Mouse (Mus musculus): ENCODE results near the gene Nradd. TPM values are rescaled to one million over a fixed set of nuclear protein-coding genes. Genes with fewer than 3 reads are reported as not detected.

The Nradd gene
- polyA plus RNA-seq, 1 experiment from 2014 or later = 25.8 TPM

Small RNA genes within 50 kb of the gene (microRNA-seq; reads per million reads assigned to microRNA genes)
- gene Mir8107 = not detected

Other genes starting within 250 kb of the Nradd start
- 19.2 and 24.5 TPM in 2 replicates for gene Ptpn23, start 216.2 kb downstream of the Nradd start, polyA plus RNA-seq (2015; fragmentation: Nextera tagmentation; extraction: Ambion mirVana)
- gene Ngp, start 204.7 kb downstream of the Nradd start, polyA plus RNA-seq (2015; fragmentation: Nextera tagmentation; extraction: Ambion mirVana) = 1.3 and 1.9 TPM in 2 replicates
- gene Klhl18, start 147.8 kb downstream of the Nradd start, polyA plus RNA-seq (2015; fragmentation: Nextera tagmentation; extraction: Ambion mirVana) = 27.4 and 30.7 TPM in 2 replicates
- gene Kif9, start 147.5 kb downstream of the Nradd start, polyA plus RNA-seq (2015; fragmentation: Nextera tagmentation; extraction: Ambion mirVana) = 6.1 and 6.8 TPM in 2 replicates
- gene Setd2, start 91.9 kb downstream of the Nradd start, polyA plus RNA-seq (2015; fragmentation: Nextera tagmentation; extraction: Ambion mirVana) = 28.0 and 28.8 TPM in 2 replicates
- 3.2 and 4.8 TPM in 2 replicates for gene Nbeal2, start 29.7 kb upstream of the Nradd start, polyA plus RNA-seq (2015; fragmentation: Nextera tagmentation; extraction: Ambion mirVana)
- 88.5 and 101 TPM in 2 replicates for gene Ccdc12, start 32.1 kb upstream of the Nradd start, polyA plus RNA-seq (2015; fragmentation: Nextera tagmentation; extraction: Ambion mirVana)
- 1.1 and 2.3 TPM in 2 replicates for gene Myl3, start 117.4 kb upstream of the Nradd start, polyA plus RNA-seq (2015; fragmentation: Nextera tagmentation; extraction: Ambion mirVana)
- 12.3 and 13.6 TPM in 2 replicates for gene Pth1r, start 122.7 kb upstream of the Nradd start, polyA plus RNA-seq (2015; fragmentation: Nextera tagmentation; extraction: Ambion mirVana)
- not detected in 2 replicates for gene Prss42, start 173.7 kb upstream of the Nradd start, polyA plus RNA-seq (2015; fragmentation: Nextera tagmentation; extraction: Ambion mirVana)
- gene Prss44, start 189.5 kb upstream of the Nradd start, polyA plus RNA-seq (2015; fragmentation: Nextera tagmentation; extraction: Ambion mirVana) = not detected in 2 replicates
- 0.06 TPM in 1 of 2 replicates, not detected in the other for gene Prss43, start 202.2 kb upstream of the Nradd start, polyA plus RNA-seq (2015; fragmentation: Nextera tagmentation; extraction: Ambion mirVana)
- 0.12 and 0.29 TPM in 2 replicates for gene Prss45, start 210.1 kb upstream of the Nradd start, polyA plus RNA-seq (2015; fragmentation: Nextera tagmentation; extraction: Ambion mirVana)
- gene Prss46, start 220.1 kb upstream of the Nradd start, polyA plus RNA-seq (2015; fragmentation: Nextera tagmentation; extraction: Ambion mirVana) = not detected in 2 replicates
- 0.49 and 0.71 TPM in 2 replicates for gene Prss50, start 233.5 kb upstream of the Nradd start, polyA plus RNA-seq (2015; fragmentation: Nextera tagmentation; extraction: Ambion mirVana)

All from hindbrain, embryonic 16.5 days (tissue).